ENCODE assay signal across 25 mouse cellular contexts in the genomic region with DNA sequence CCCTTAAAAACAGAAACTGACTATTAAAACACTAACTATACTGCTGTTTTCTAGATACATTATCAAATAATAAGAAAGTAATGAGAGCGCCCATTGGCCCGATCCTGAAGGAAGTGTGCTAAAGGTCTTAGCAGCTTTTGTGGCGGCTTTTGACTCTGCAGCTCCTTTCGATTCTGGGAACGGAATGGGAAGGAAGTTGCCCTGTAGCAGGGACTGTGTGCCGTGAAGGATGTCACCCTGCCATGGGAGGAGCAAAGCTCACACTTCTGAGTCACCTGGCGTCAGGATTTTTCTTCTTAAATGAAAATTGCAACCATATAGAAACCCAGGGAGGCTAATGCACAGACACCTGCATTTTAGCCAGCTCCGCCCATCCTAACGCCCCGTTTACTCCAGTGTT. TPM values are rescaled to one million over a fixed set of nuclear protein-coding genes. Genes with fewer than 3 reads are reported as not detected.
DNase-seq lines count a peak whose midpoint lies in the region; ATAC-seq lines count a peak whose summit lies in the region.
"Had no signal": no experiment of that assay in that cellular context is flagged by ENCODE, and none has a peak within 500 bp of the region (broad histone marks: within the 10 kb centered on the region; RNA-seq: fewer than 3 reads in every experiment).

No protein-coding gene starts in this region.

- peaks cover 25% of the 10 kb centered on the region for H3K4me1 ChIP-seq in liver, embryonic 13.5 days (replicated peaks)
- H3K4me1 ChIP-seq in liver, embryonic 12.5 days = peaks cover 32% of the 10 kb centered on the region
- H3K4me1 ChIP-seq in midbrain, embryonic 14.5 days (ENCODE audit: control insufficient read depth, insufficient read depth, low read length) = no peaks in the 10 kb centered on the region
- H3K4me1 ChIP-seq: forebrain, embryonic 13.5 days; heart, embryonic 15.5 days; hindbrain, embryonic 12.5 days; intestine, embryonic 15.5 days; limb, embryonic 15.5 days had no signal

- H3K27ac ChIP-seq in liver, embryonic 13.5 days = no peak overlapping the region
- no peak overlapping the region for H3K27ac ChIP-seq in liver, embryonic 12.5 days
- H3K27ac ChIP-seq in midbrain, embryonic 14.5 days (replicated peaks; ENCODE audit: low read depth, low read length) = no peak overlapping the region
- H3K27ac ChIP-seq: forebrain, embryonic 13.5 days; heart, embryonic 15.5 days; hindbrain, embryonic 12.5 days; hindbrain, postnatal 0 days; intestine, embryonic 15.5 days; limb, embryonic 10.5 days; limb, embryonic 15.5 days had no signal

- H3K9ac ChIP-seq in liver, embryonic 13.5 days = no peak overlapping the region
- H3K9ac ChIP-seq in liver, embryonic 12.5 days = no peak overlapping the region
- no peak overlapping the region for H3K9ac ChIP-seq in midbrain, embryonic 14.5 days (replicated peaks; ENCODE audit: low read length)
- H3K9ac ChIP-seq: forebrain, embryonic 13.5 days; heart, embryonic 15.5 days; hindbrain, embryonic 12.5 days; intestine, embryonic 15.5 days; limb, embryonic 15.5 days; lung, embryonic 14.5 days had no signal

- H3K4me3 ChIP-seq in liver, embryonic 13.5 days (replicated peaks) = no peak overlapping the region
- no peak overlapping the region for H3K4me3 ChIP-seq in liver, embryonic 12.5 days
- H3K4me3 ChIP-seq in midbrain, embryonic 14.5 days (replicated peaks; ENCODE audit: low read depth, low read length) = no peak overlapping the region
- H3K4me3 ChIP-seq: erythroblast, embryonic 14.5 days; forebrain, embryonic 13.5 days; heart, embryonic 15.5 days; hindbrain, embryonic 12.5 days; intestine, embryonic 15.5 days; limb, embryonic 10.5 days; limb, embryonic 15.5 days had no signal

- 0 out of 2 replicates have a peak, but pooled peaks cover 4% of the 10 kb centered on the region for H3K27me3 ChIP-seq in liver, embryonic 13.5 days
- 0 out of 2 replicates have a peak, but pooled peaks cover 8% of the 10 kb centered on the region for H3K27me3 ChIP-seq in liver, embryonic 12.5 days (replicated peaks)
- H3K27me3 ChIP-seq in midbrain, embryonic 14.5 days (ENCODE audit: control insufficient read depth, insufficient read depth, low read length) = no peaks in the 10 kb centered on the region
- H3K27me3 ChIP-seq: forebrain, embryonic 13.5 days; heart, embryonic 15.5 days; hindbrain, embryonic 12.5 days; intestine, embryonic 15.5 days; limb, embryonic 15.5 days had no signal

- ATAC-seq in liver, embryonic 13.5 days (ENCODE audit: low read depth) = no peak
- ATAC-seq in liver, embryonic 12.5 days = no peak
- peak; percentile 33; the same call in 1 of the 2 replicates for ATAC-seq in common myeloid progenitor, adult 5-6 weeks (replicated peaks; ENCODE audit: low read depth, poor library complexity, severe bottlenecking)
- ATAC-seq in granulocyte monocyte progenitor cell, adult 5-6 weeks (replicated peaks; ENCODE audit: poor library complexity, severe bottlenecking) = peak; percentile 67
- ATAC-seq in megakaryocyte-erythroid progenitor cell, adult 5-6 weeks (replicated peaks; ENCODE audit: low FRiP score, low TSS enrichment, poor library complexity, severe bottlenecking) = 0 out of 2 replicates have a peak, but pooled peaks have one; percentile 18
- ATAC-seq in midbrain, embryonic 14.5 days (ENCODE audit: low FRiP score, low TSS enrichment) = no peak
- ATAC-seq: forebrain, embryonic 13.5 days; hindbrain, postnatal 0 days; intestine, embryonic 15.5 days had no signal

- no peaks in the 10 kb centered on the region for H3K9me3 ChIP-seq in liver, embryonic 13.5 days (replicated peaks)
- H3K9me3 ChIP-seq in liver, embryonic 12.5 days (replicated peaks) = no peaks in the 10 kb centered on the region
- H3K9me3 ChIP-seq in midbrain, embryonic 14.5 days (ENCODE audit: control insufficient read depth, low read length) = no peaks in the 10 kb centered on the region
- H3K9me3 ChIP-seq: forebrain, embryonic 13.5 days; heart, embryonic 15.5 days; hindbrain, embryonic 12.5 days; intestine, embryonic 15.5 days; limb, embryonic 10.5 days; limb, embryonic 15.5 days had no signal

- 40% methylated on average over 10 of the region's 10 CpGs for WGBS in liver, embryonic 13.5 days (ENCODE audit: insufficient replicate concordance)
- WGBS in liver, embryonic 12.5 days (ENCODE audit: insufficient replicate concordance) = 47% methylated on average over 10 of the region's 10 CpGs
- WGBS in midbrain, embryonic 14.5 days = 89% methylated on average over 10 of the region's 10 CpGs

- no peaks in the 10 kb centered on the region for H3K36me3 ChIP-seq in liver, embryonic 13.5 days
- no peaks in the 10 kb centered on the region for H3K36me3 ChIP-seq in liver, embryonic 12.5 days
- no peaks in the 10 kb centered on the region for H3K36me3 ChIP-seq in midbrain, embryonic 14.5 days (ENCODE audit: control insufficient read depth, insufficient read depth, low read length)
- H3K36me3 ChIP-seq: heart, embryonic 15.5 days; hindbrain, embryonic 12.5 days; intestine, embryonic 15.5 days; limb, embryonic 10.5 days; limb, embryonic 15.5 days had no signal

- H3K4me2 ChIP-seq in liver, embryonic 13.5 days = peak overlapping the region; percentile 15; the same call in 1 of the 2 replicates
- H3K4me2 ChIP-seq in liver, embryonic 12.5 days = no peak overlapping the region
- H3K4me2 ChIP-seq in midbrain, embryonic 14.5 days (ENCODE audit: low read length) = no peak overlapping the region
- H3K4me2 ChIP-seq: forebrain, embryonic 13.5 days; heart, embryonic 15.5 days; hindbrain, embryonic 12.5 days; intestine, embryonic 15.5 days; limb, embryonic 15.5 days; lung, embryonic 14.5 days; midbrain, embryonic 11.5 days had no signal

- DNase-seq in liver, embryonic 13.5 days = no peak
- DNase-seq in natural killer cell, adult 2 months (ENCODE audit: low spot score in 2 of 2) = no peak
- no peak for DNase-seq in midbrain, embryonic 14.5 days
- DNase-seq: adrenal gland, adult 2 months; adrenal gland, postnatal 36 days; cerebellum, adult 18-20 months; cerebellum, postnatal 10 days; kidney, adult 8-10 months; kidney, postnatal 14 days; layer of hippocampus, adult 9-11 months; lung, embryonic 14.5 days; lung, postnatal 4 days had no signal

RNA-seq across cellular contexts. Expression of a gene that starts 1.8 kb away (rescaled TPM):
- polyA plus RNA-seq in liver, embryonic 13.5 days (2015; fragmentation: Nextera tagmentation; extraction: Ambion mirVana) = 12.7 and 13.3 TPM in 2 replicates
- 19.2 and 21.5 TPM in 2 replicates for polyA plus RNA-seq in liver, embryonic 12.5 days (2016; fragmentation: Nextera tagmentation; extraction: Ambion mirVana)
- 15.3 and 16.7 TPM in 2 replicates for total RNA-seq in common myeloid progenitor, adult 5-6 weeks (2017)
- total RNA-seq in granulocyte monocyte progenitor cell, adult 5-6 weeks (2014; fragmentation: Nextera tagmentation) = 0.43 and 5.1 TPM in 2 replicates
- total RNA-seq in granulocyte monocyte progenitor cell, adult 5-6 weeks (2017) = 0.10 and 0.39 TPM in 2 replicates
- 11.0 and 14.9 TPM in 2 replicates for total RNA-seq in megakaryocyte-erythroid progenitor cell, adult 5-6 weeks (2014; fragmentation: Nextera tagmentation)
- total RNA-seq in megakaryocyte-erythroid progenitor cell, adult 5-6 weeks (2017) = 5.5 and 9.3 TPM in 2 replicates
- 3.9 and 10.0 TPM in 2 replicates for polyA plus RNA-seq in midbrain, embryonic 14.5 days (2014; fragmentation: Nextera tagmentation; extraction: Ambion mirVana)

RNA-seq across cellular contexts. Expression of a gene that starts 53.8 kb away (rescaled TPM):
- polyA plus RNA-seq in liver, embryonic 13.5 days (2015; fragmentation: Nextera tagmentation; extraction: Ambion mirVana) = 92.5 and 94.7 TPM in 2 replicates
- 88.3 and 93.3 TPM in 2 replicates for polyA plus RNA-seq in liver, embryonic 12.5 days (2016; fragmentation: Nextera tagmentation; extraction: Ambion mirVana)
- total RNA-seq in common myeloid progenitor, adult 5-6 weeks (2017) = 54.4 and 64.8 TPM in 2 replicates
- total RNA-seq in granulocyte monocyte progenitor cell, adult 5-6 weeks (2014; fragmentation: Nextera tagmentation) = 22.5 and 27.5 TPM in 2 replicates
- 27.7 and 31.3 TPM in 2 replicates for total RNA-seq in granulocyte monocyte progenitor cell, adult 5-6 weeks (2017)
- total RNA-seq in megakaryocyte-erythroid progenitor cell, adult 5-6 weeks (2014; fragmentation: Nextera tagmentation) = 9.5 and 11.8 TPM in 2 replicates
- 34.1 and 40.0 TPM in 2 replicates for total RNA-seq in megakaryocyte-erythroid progenitor cell, adult 5-6 weeks (2017)
- polyA plus RNA-seq in midbrain, embryonic 14.5 days (2014; fragmentation: Nextera tagmentation; extraction: Ambion mirVana) = 59.8 and 66.5 TPM in 2 replicates
- polyA plus RNA-seq: erythroblast, embryonic 14.5 days had no signal

Comparison
In these comparisons a context has a peak if more than half of its experiments do, and no peak if none do; other contexts are left out.
1. ATAC-seq: peak in common myeloid progenitor, adult 5-6 weeks (single experiment), granulocyte monocyte progenitor cell, adult 5-6 weeks (single experiment) and megakaryocyte-erythroid progenitor cell, adult 5-6 weeks (single experiment); none in liver, embryonic 13.5 days (single experiment), liver, embryonic 12.5 days (single experiment) and midbrain, embryonic 14.5 days (single experiment).